Mouse (Mus musculus) heart, adult 9 months (tissue): ENCODE measurements at regions not wholly inside any gene's neighbourhood (a gene's known extent, or its start where the extent isn't known, plus 50 kb on each side); places are given as distances from the start of the nearest gene placed in this dataset.

ENCODE experiments used
- DNase-seq, 2 experiments: peaks; one replicate each; pipeline ENCODE4 v3.0.0; 2022; ENCODE audit warnings: low spot score in 2 of 2

DNA sequence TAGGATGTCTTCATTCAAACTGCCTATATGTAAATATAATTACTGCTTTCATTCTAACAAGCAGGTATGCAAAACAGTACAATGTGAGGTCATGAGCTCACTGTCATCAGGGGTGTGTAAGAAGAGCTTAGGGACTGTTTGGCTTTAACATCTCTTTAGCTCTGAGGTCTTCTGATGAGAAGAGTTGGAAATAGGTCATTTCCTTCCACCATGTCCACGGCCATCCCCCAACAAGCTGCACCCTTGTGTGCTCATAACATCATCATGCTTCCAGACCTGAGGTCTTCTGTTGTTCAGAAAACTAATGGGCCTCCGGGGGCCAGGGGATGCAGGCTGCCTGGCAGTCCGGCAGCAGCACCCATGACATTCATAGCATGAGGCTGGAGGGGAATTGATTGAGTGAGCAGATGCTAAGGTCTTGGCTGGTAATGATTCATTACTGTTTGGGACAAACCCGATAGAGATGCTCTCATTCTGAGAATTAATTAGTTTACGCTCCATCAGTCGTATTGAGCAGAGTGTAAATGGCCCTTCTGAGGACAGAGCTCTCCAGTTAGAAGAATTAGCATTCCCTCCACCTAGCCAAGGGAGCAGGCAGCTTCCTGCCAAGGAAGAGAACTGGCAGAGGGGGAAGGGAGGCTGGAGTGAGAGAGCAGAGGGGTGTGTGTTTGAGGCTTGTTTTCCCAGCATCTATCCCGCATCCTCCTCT, 64.0 kb downstream of the Rps24 start:
- no peak for DNase-seq

GRCm38 (mm10) chr14:24551472-24551783, 64.5 kb downstream of the Rps24 start:
- DNase-seq = no peak

DNA sequence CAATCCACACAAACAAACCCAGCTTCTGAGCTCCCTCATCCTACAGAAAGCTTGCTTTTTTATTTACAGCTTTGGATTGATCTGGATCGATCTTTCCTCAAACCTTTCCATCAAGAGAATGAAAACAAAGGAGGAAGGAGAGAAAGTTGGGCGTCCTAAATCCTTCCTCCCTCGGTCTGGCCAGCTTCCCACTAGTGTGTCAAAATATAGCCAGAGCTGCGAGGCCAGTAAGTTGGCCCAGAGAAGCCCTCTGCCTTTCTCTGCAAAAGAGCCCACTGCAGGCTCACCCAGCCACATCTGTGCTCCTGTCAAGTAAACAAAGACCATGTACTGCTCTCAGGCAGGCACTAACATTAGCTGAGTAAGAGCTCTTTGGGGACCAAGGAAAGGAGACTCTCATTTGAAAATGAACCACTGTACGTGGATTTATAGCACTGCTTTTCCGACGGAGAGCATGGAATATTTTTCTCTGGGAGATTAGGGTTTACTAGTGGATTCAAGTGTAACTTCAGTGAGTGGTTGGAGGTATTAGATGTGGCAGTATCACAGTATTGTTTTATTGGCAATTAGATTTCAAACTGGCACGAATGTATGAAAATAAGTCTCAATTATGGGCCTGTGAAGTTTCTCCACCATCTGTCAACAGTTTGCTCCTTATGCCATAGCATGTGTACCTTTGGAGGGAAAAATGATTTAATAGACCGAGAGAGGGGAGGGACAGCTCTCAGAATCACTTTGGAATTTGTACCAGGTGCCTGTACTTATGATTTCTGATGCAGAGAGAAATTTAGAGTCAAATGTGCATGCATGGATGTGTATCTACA, 78.1 kb downstream of the Rps24 start:
- DNase-seq = no peak

DNA sequence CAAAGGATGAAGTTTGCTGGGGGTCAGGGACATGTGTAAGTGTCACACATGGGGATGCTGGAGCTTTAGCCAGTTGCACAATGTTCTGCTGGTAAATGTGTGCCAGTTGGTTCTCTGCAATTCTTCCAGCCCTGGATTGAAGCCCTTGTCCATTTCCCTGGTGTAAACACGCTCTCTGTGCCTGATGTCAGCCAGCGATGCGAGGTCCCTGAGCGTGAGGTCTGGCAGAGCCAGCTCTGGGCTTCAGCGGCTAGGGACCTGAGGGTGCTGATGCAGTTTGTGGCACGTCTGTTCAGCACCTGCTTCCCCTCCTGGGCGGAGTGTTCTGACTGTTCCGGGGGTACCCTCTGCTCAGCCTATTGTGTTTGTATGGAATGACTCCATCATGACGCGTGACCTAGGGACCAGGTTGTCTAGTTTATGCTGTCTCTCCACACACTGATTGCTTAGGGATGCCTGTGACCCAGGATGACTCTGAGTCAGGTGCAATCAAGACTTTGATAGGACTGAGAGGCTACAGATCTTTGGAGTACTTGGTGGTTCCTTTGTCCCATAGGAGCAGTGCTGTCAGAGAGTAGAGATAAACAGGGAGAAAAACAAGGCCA, 78.9 kb downstream of the Rps24 start:
- peak in 1 of 2 experiments; percentile 7 for DNase-seq

GRCm38 (mm10) chr14:24575111-24575510, 88.2 kb downstream of the Rps24 start:
- DNase-seq = peak; percentile 59 to 60

GRCm38 (mm10) chr14:24578535-24579111, 91.7 kb downstream of the Rps24 start:
- peak; percentile 72 to 79 for DNase-seq

DNA sequence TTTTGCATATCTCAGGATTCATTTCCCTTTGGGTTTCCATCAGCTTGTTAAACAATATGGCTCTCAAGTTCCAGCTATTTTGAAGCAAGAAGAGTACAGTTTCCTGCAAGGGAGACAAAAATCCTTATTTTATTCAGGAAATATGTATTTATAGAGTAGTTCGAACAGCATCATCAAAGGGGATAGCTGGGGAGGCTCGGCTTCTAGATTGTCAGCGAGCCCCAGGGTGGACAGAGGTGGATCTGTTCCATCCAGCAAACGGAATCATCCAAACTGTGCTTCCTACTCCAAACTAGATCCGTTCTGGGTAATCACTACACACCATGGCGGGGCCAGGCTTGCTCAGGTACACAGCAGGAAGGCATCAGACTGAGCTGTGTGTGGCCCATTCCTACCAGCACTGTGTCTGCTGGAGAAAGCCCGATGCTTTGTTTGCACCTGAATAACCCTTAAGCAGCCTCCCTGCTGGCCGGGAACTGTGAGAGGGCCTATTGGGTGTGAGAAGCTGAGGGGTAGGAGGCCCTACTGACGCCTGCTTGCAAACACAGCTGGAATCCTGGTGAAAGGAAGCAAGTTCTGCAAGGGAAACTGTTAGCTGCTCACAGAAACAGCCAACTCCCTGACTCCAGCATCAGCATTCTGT, 92.3 kb downstream of the Rps24 start:
- peak; percentile 8 for DNase-seq

- DNase-seq = no peak
These were observed 99.4 kb downstream of the Rps24 start for GRCm38 (mm10) chr14:24586133-24586908.

DNA sequence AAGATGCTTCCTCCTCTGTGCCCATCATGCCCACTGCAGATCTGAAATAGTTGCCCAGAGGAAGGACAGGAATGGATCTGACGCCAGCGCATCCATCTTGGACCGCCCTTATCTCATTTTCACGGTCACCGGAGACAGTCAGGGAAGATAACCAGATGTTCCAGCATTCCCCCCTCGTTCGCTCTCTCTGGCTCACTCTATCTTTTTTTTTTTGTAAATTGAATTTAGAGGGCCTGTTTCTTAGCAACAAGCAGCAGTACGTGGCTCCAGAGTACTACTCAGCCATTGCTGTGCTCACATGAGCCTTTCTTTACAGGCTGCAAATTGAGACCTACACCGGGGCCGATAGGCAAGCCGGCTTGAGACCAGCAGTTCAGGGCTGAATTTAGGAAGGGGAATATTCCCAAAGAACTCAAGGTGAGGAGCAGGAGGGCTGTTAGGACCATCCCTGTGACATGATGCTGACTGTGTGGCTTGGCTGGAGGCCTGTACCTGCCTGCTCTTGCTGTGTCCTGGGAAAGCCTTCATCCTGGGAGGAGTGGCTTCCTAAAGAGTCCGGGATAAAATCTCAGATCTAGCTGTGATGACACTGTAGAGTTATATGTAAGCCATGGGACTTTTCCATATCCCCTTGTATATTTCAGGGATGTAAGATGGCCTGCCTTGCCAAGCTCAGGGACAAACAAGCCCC, 100.2 kb downstream of the Rps24 start:
- no peak for DNase-seq

DNA sequence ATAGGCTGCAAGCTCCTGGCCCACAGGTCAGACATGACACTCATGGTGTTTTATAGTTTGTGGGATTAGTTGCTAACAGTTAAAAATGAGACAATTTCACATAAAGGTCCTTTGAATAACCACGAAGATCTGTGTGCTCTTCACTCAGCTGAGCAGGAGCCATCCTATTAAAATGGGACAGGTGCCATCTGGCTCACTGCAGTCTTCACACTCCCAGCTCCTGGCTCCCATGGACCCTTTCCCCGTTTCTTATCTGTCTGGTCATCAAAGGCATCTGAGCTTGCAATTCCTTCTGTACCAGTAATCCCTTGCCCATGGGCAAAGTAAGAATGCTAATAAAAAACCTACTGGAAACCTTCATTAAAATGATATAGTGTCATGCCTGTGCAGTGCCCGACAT, 101.1 kb downstream of the Rps24 start:
- DNase-seq = no peak

- DNase-seq = peak; percentile 10 to 19
These were observed 119.7 kb downstream of the Rps24 start for GRCm38 (mm10) chr14:24606444-24607173.

DNA sequence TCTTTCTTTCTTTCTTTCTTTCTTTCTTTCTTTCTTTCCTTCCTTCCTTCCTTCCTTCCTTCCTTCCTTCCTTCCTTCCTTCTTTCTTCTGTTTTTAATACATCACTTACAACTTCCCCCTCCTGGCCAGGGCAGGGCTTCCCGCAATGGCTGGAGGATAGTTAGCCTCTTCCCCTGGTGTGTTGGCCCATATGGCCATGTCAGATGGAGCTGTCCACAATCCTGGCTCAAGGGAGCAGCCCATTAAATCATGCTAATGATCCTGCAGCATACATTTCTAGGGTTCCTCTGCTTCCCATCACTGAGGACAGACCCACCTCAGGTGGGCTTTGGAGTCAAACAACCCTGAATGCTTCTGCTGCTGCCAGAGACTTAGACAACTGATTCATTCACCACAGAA, 121.4 kb downstream of the Rps24 start:
- DNase-seq = no peak

DNA sequence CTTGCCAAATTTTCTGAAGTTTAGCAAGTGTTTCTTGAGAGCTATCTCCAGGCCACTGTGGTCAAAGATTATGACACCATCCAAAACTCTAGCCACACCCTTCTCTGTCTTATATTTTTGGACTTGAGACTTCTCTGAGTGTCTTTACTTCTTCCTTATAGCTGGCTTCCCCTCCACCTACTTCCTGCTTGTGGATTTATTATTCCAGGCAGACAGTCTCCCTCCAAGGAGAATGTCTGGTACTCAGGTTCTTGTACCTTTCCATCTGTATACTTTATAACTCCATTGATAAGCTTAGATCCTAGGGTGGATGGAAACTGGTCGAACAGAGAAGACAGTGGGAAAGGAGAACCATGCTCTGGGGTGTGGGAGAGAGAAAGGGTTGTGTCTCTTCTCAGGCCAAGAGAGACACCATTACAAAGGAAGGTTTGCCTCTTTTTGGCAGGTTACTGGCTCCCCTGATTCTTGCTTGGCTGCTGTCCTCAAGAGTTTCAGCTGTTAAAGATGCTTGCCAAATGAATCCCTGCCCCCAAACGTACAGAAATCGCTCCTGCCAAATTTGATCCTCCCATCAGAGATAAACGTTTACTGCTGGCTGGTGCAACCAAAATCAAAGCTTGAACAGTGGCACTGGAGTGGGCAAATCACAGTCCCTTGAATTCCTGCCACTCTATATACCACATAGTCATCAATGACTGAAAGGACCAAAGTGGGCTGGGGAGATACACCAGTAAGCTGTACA, 125.5 kb downstream of the Rps24 start:
- no peak for DNase-seq

- no peak for DNase-seq
These were observed 128.9 kb downstream of the Rps24 start for GRCm38 (mm10) chr14:24615776-24616175.

GRCm38 (mm10) chr14:24616306-24617125, 129.6 kb downstream of the Rps24 start:
- no peak for DNase-seq

- DNase-seq = no peak
These were observed 130.1 kb downstream of the Rps24 start for GRCm38 (mm10) chr14:24617126-24617375.

DNA sequence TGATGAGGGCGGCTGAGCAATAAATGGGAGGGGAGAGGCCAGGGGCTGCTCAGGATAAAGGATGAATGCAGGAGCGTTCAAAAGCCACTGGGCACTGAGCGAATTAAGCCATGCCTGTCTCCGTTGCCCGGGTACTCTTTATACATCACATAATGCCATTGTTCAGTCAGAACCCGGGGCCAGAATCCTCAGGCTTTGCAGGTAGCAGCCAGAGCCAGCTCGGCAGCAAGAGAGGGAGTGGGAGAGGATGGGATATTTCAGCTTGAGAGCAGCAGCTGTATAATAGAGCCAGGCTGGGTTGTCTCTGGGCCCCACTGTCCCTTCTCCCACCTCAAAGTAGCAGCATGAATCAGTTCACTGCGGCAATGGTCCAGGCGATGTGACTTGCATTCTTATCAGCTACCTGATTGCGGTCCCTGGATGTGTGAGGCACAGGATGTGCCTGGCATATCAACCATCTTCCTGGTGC, 130.5 kb downstream of the Rps24 start:
- DNase-seq = no peak

GRCm38 (mm10) chr14:24618226-24619038, 131.5 kb downstream of the Rps24 start:
- no peak for DNase-seq
